Mouse (Mus musculus) CH12.LX (cell line): ENCODE measurements around the gene Wfdc21.

Experiments used
- CTCF ChIP-seq, 2 experiments: IDR thresholded peaks in 1 of 2; conservative IDR thresholded peaks in 1 of 2; 2 replicates each; pipeline ENCODE4 v1.5.1; 2011 to 2012; ENCODE audit warnings: low read depth in 2 of 2, low read length in 2 of 2, improper control_type of control experiment in 1 of 2, inconsistent platforms in 1 of 2, mild to moderate bottlenecking in 1 of 2, moderate library complexity in 1 of 2
- POLR2A ChIP-seq: IDR thresholded peaks from 2 replicates; pipeline ENCODE4 v1.6.1; 2011; ENCODE audit warnings: low read depth, mild to moderate bottlenecking, improper control_type of control experiment, low read length
- SMC3 ChIP-seq: IDR thresholded peaks from 2 replicates; pipeline ENCODE4 v1.6.1; 2011; ENCODE audit warnings: low read depth, low read length, improper control_type of control experiment

DNA sequence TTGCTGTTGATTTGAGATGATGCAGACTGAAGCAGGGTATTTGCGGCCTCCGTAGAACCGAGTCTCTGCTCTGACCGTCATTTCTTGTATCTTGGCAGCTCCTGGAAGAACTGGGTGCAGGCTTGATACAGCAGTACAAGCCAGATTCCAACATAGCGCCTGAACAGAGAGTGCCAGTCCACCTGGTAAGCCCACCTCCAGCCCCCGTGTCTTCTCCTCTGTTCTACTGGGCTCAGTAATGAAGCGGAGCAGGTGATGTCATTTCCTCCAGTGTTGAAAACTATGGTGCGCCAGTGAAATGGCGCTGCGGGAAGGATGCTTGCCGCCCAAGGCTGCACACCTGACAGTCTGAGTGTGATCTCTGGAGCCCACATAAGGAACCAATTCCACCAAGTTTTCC is 27.6 kb downstream of the Wfdc21 start:
- TF ChIP-seq POLR2A (no peak), SMC3 (no peak), CTCF (conservative IDR thresholded peaks at IDR 0.05 in 1 of 2, IDR thresholded peaks at IDR 0.05 in 1 of 2; ENCODE audit: low read depth in 2 of 2, low read length in 2 of 2) (no peak)
